Comparison of ENCODE assay signal across 8 mouse cellular contexts in genomic region chr9:61645661-61646425, GRCm38 (mm10).
DNase-seq lines count a peak whose midpoint lies in the region; ATAC-seq lines count a peak whose summit lies in the region.

No protein-coding gene starts in this region.

- H3K9ac ChIP-seq in embryonic facial prominence, embryonic 14.5 days (ENCODE audit: low read depth, low read length): no peak overlapping the region
- no peak overlapping the region for H3K9ac ChIP-seq in hindbrain, embryonic 16.5 days (ENCODE audit: low read depth, low read length)

- H3K36me3 ChIP-seq in embryonic facial prominence, embryonic 14.5 days (ENCODE audit: control insufficient read depth, insufficient read depth, low read length): no peaks in the 10 kb centered on the region
- H3K36me3 ChIP-seq in hindbrain, embryonic 16.5 days (ENCODE audit: control insufficient read depth, insufficient read depth, low read length): no peaks in the 10 kb centered on the region

- WGBS in embryonic facial prominence, embryonic 14.5 days: 35% methylated on average over 20 of the region's 20 CpGs
- 49% methylated on average over 20 of the region's 20 CpGs for WGBS in hindbrain, embryonic 16.5 days

- peak overlapping the region; percentile 14; the same call in 1 of the 2 replicates for H3K4me2 ChIP-seq in embryonic facial prominence, embryonic 14.5 days (ENCODE audit: low read depth, low read length)
- H3K4me2 ChIP-seq in hindbrain, embryonic 16.5 days (ENCODE audit: low read length): no peak overlapping the region

- H3K9me3 ChIP-seq in embryonic facial prominence, embryonic 14.5 days (ENCODE audit: control insufficient read depth, low read length): no peaks in the 10 kb centered on the region
- H3K9me3 ChIP-seq in hindbrain, embryonic 16.5 days (ENCODE audit: control insufficient read depth, low read length): no peaks in the 10 kb centered on the region

- H3K27me3 ChIP-seq in embryonic facial prominence, embryonic 14.5 days (replicated peaks; ENCODE audit: control insufficient read depth, insufficient read depth, low read length): no peaks in the 10 kb centered on the region
- no peaks in the 10 kb centered on the region for H3K27me3 ChIP-seq in hindbrain, embryonic 16.5 days (replicated peaks; ENCODE audit: control insufficient read depth, insufficient read depth, low read length)

- no peak overlapping the region for H3K4me3 ChIP-seq in embryonic facial prominence, embryonic 14.5 days (ENCODE audit: low read depth, low read length)
- H3K4me3 ChIP-seq in hindbrain, embryonic 16.5 days (ENCODE audit: low read length): no peak overlapping the region

- H3K27ac ChIP-seq in embryonic facial prominence, embryonic 14.5 days (replicated peaks; ENCODE audit: low read depth, low read length): no peak overlapping the region
- peak overlapping the region; percentile 56; the same call in 1 of the 2 replicates for H3K27ac ChIP-seq in hindbrain, embryonic 16.5 days (ENCODE audit: low read depth, low read length)

- H3K4me1 ChIP-seq in embryonic facial prominence, embryonic 14.5 days (ENCODE audit: control insufficient read depth, insufficient read depth, low read length): peaks cover 5% of the 10 kb centered on the region; the same call in 1 of the 2 replicates
- peaks cover 6% of the 10 kb centered on the region for H3K4me1 ChIP-seq in hindbrain, embryonic 16.5 days (ENCODE audit: control insufficient read depth, insufficient read depth, low read depth, low read length)

- ATAC-seq in embryonic facial prominence, embryonic 14.5 days (ENCODE audit: low read depth): peak; percentile 85
- ATAC-seq in hindbrain, embryonic 16.5 days: peak; percentile 48; the same call in 1 of the 2 replicates
- ATAC-seq in megakaryocyte progenitor cell, adult 5-6 weeks (replicated peaks; ENCODE audit: poor library complexity): no peak

- peak; percentile 21 for DNase-seq in embryo, embryonic 10 days (ENCODE audit: low spot score)
- no peak for DNase-seq in embryo, embryonic 9.5 days (ENCODE audit: extremely low spot score)
- DNase-seq in embryonic facial prominence, embryonic 14.5 days (ENCODE audit: low spot score): peak; percentile 88
- peak; percentile 68 for DNase-seq in mesoderm, embryonic 11.5 days (ENCODE audit: low read depth, low spot score)
- DNase-seq in left cerebral cortex, adult 18-20 months (ENCODE audit: low spot score in 2 of 2): no peak
- DNase-seq in thymus, adult 18-20 months: no peak

Comparison
In these comparisons a context has a peak if more than half of its experiments do, and no peak if none do; other contexts are left out.
1. DNase-seq: peak in embryo, embryonic 10 days (single experiment), embryonic facial prominence, embryonic 14.5 days (single experiment) and mesoderm, embryonic 11.5 days (single experiment); none in embryo, embryonic 9.5 days (single experiment), left cerebral cortex, adult 18-20 months (0 of 2) and thymus, adult 18-20 months (0 of 2).